Mouse (Mus musculus) heart, embryonic 15.5 days (tissue): ENCODE measurements around the gene Casp8ap2. TPM values are rescaled to one million over a fixed set of nuclear protein-coding genes. Genes with fewer than 3 reads are reported as not detected.

Source experiments
- ATAC-seq: fragments of 200-750 bp; cut with Nextera tagmentation; replicated peaks from 2 replicates; pipeline ENCODE4 v1.8.0; 2017; ENCODE audit warnings: low read depth, moderate TSS enrichment; ENCODE audit not compliant: insufficient number of reproducible peaks, insufficient read depth, low FRiP score
- H3K27ac ChIP-seq: fragments of 300-500 bp; sonication (generic); 2 replicates; pipeline ENCODE4 v1.5.1; 2015; ENCODE audit warnings: mild to moderate bottlenecking, inconsistent platforms
- H3K27me3 ChIP-seq: fragments of 300-500 bp; sonication (generic); 2 replicates; pipeline ENCODE4 v1.6.1; 2015; ENCODE audit warnings: inconsistent platforms
- H3K36me3 ChIP-seq: fragments of 300-500 bp; sonication (generic); 2 replicates; pipeline ENCODE4 v1.6.1; 2015; ENCODE audit warnings: mild to moderate bottlenecking, inconsistent platforms
- H3K4me1 ChIP-seq: fragments of 300-500 bp; sonication (generic); replicated peaks from 2 replicates; pipeline ENCODE4 v1.6.1; 2015; ENCODE audit warnings: inconsistent platforms
- H3K4me2 ChIP-seq: fragments of 300-500 bp; sonication (generic); 2 replicates; pipeline ENCODE4 v1.6.1; 2015; ENCODE audit warnings: inconsistent platforms, mild to moderate bottlenecking, moderate library complexity
- H3K4me3 ChIP-seq: fragments of 300-500 bp; sonication (generic); 2 replicates; pipeline ENCODE4 v1.5.1; 2015; ENCODE audit warnings: mild to moderate bottlenecking, inconsistent platforms
- H3K9ac ChIP-seq: fragments of 300-500 bp; sonication (generic); 2 replicates; pipeline ENCODE4 v1.6.1; 2015; ENCODE audit warnings: mild to moderate bottlenecking, inconsistent platforms
- H3K9me3 ChIP-seq: fragments of 300-500 bp; sonication (generic); replicated peaks from 2 replicates; pipeline ENCODE4 v1.6.1; 2016; ENCODE audit warnings: inconsistent platforms
- WGBS: fragments of 180-500 bp; shearing (Covaris S2); methylation state at CpG from one replicate; pipeline ENCODE4 v1.1.7; 2015; ENCODE audit warnings: mixed read lengths; 5-methylcytosine and 5-hydroxymethylcytosine counted together
- polyA plus RNA-seq: library from polyadenylated mRNA; unstranded; fragments of >200 nt; fragmentation: Nextera tagmentation; extraction: Ambion mirVana; gene quantifications from 2 replicates; pipeline ENCODE4 v1.2.1, GENCODE M21; 2015

The Casp8ap2 gene
- polyA plus RNA-seq, 1 experiment from 2014 or later: 24.7 TPM

GRCm38 (mm10) chr4:32586596-32586995, 28.7 kb upstream of the Casp8ap2 start:
- ATAC-seq: no peak
- no peak overlapping the region for H3K9ac ChIP-seq
- H3K27me3 ChIP-seq: no peaks in the 10 kb centered on the region
- WGBS: 12% methylated on average over 9 of the region's 9 CpGs
- no peaks in the 10 kb centered on the region for H3K4me1 ChIP-seq
- no peaks in the 10 kb centered on the region for H3K9me3 ChIP-seq
- H3K4me2 ChIP-seq: no peak overlapping the region
- no peak overlapping the region for H3K4me3 ChIP-seq
- H3K27ac ChIP-seq: no peak overlapping the region
- H3K36me3 ChIP-seq: no peaks in the 10 kb centered on the region

GRCm38 (mm10) chr4:32587543-32587942, 27.7 kb upstream of the Casp8ap2 start:
- Histone ChIP-seq H3K9me3 (no peaks in the 10 kb centered on the region), H3K36me3 (no peaks in the 10 kb centered on the region), H3K27ac (no peak overlapping the region), H3K4me2 (no peak overlapping the region), H3K27me3 (no peaks in the 10 kb centered on the region), H3K4me1 (no peaks in the 10 kb centered on the region), H3K9ac (no peak overlapping the region), H3K4me3 (no peak overlapping the region)
- ATAC-seq: no peak
- WGBS: 79% methylated on average over 5 of the region's 5 CpGs

GRCm38 (mm10) chr4:32588237-32588636, 27.0 kb upstream of the Casp8ap2 start:
- Histone ChIP-seq H3K9me3 (no peaks in the 10 kb centered on the region), H3K4me1 (no peaks in the 10 kb centered on the region), H3K4me3 (no peak overlapping the region), H3K9ac (no peak overlapping the region), H3K27ac (no peak overlapping the region), H3K27me3 (no peaks in the 10 kb centered on the region), H3K4me2 (no peak overlapping the region), H3K36me3 (no peaks in the 10 kb centered on the region)
- WGBS: 88% methylated on average over 6 of the region's 6 CpGs
- no peak for ATAC-seq

- no peak overlapping the region for H3K9ac ChIP-seq
- no peak overlapping the region for H3K4me3 ChIP-seq
- H3K36me3 ChIP-seq: no peaks in the 10 kb centered on the region
- no peak for ATAC-seq
- H3K27ac ChIP-seq: no peak overlapping the region
- 22% methylated on average over 12 of the region's 12 CpGs for WGBS
- no peaks in the 10 kb centered on the region for H3K27me3 ChIP-seq
- no peaks in the 10 kb centered on the region for H3K9me3 ChIP-seq
- H3K4me1 ChIP-seq: no peaks in the 10 kb centered on the region
- no peak overlapping the region for H3K4me2 ChIP-seq
Observed at GRCm38 (mm10) chr4:32601135-32601534, 14.1 kb upstream of the Casp8ap2 start.

- no peaks in the 10 kb centered on the region for H3K27me3 ChIP-seq
- 50% methylated on average over 3 of the region's 3 CpGs for WGBS
- no peaks in the 10 kb centered on the region for H3K4me1 ChIP-seq
- H3K9ac ChIP-seq: no peak within 1 kb of the TSS
- no peaks in the 10 kb centered on the region for H3K9me3 ChIP-seq
- H3K4me3 ChIP-seq: no peak within 1 kb of the TSS
- no peaks in the 10 kb centered on the region for H3K36me3 ChIP-seq
- H3K4me2 ChIP-seq: no peak within 1 kb of the TSS
- ATAC-seq: no peak
- H3K27ac ChIP-seq: no peak within 1 kb of the TSS
Observed at GRCm38 (mm10) chr4:32602660-32603059, 12.6 kb upstream of the Casp8ap2 start, which contains the start of gene Gja10. TSS of gene Gja10 (minus strand) at chr4:32602760.

GRCm38 (mm10) chr4:32621637-32622036, 6.4 kb downstream of the Casp8ap2 start:
- H3K4me1 ChIP-seq: peaks cover 10% of the 10 kb centered on the region
- no peak overlapping the region for H3K4me2 ChIP-seq
- no peak overlapping the region for H3K4me3 ChIP-seq
- no peak overlapping the region for H3K9ac ChIP-seq
- H3K36me3 ChIP-seq: peaks cover 12% of the 10 kb centered on the region; the same call in 1 of the 2 replicates
- no peaks in the 10 kb centered on the region for H3K9me3 ChIP-seq
- no peaks in the 10 kb centered on the region for H3K27me3 ChIP-seq
- H3K27ac ChIP-seq: no peak overlapping the region
- ATAC-seq: no peak

GRCm38 (mm10) chr4:32651669-32652068, 36.4 kb downstream of the Casp8ap2 start:
- no peak overlapping the region for H3K4me2 ChIP-seq
- H3K27ac ChIP-seq: no peak overlapping the region
- no peak for ATAC-seq
- H3K4me1 ChIP-seq: peaks cover 3% of the 10 kb centered on the region; the same call in 1 of the 2 replicates
- no peak overlapping the region for H3K9ac ChIP-seq
- no peaks in the 10 kb centered on the region for H3K9me3 ChIP-seq
- 78% methylated on average over 5 of the region's 5 CpGs for WGBS
- peaks cover 19% of the 10 kb centered on the region for H3K36me3 ChIP-seq
- H3K4me3 ChIP-seq: no peak overlapping the region
- no peaks in the 10 kb centered on the region for H3K27me3 ChIP-seq

- no peaks in the 10 kb centered on the region for H3K36me3 ChIP-seq
- H3K9me3 ChIP-seq: no peaks in the 10 kb centered on the region
- peak overlapping the region; percentile 78 for H3K9ac ChIP-seq
- peak overlapping the region; percentile 77 for H3K27ac ChIP-seq
- WGBS: 54% methylated on average over 11 of the region's 11 CpGs
- ATAC-seq: no peak
- H3K27me3 ChIP-seq: no peaks in the 10 kb centered on the region
- peak overlapping the region; percentile 74 for H3K4me2 ChIP-seq
- peaks cover 7% of the 10 kb centered on the region for H3K4me1 ChIP-seq
- H3K4me3 ChIP-seq: peak overlapping the region; percentile 100
Observed at GRCm38 (mm10) chr4:32656146-32656904, 41.1 kb downstream of the Casp8ap2 start.

- Histone ChIP-seq H3K4me1 (peaks cover 7% of the 10 kb centered on the region), H3K9me3 (no peaks in the 10 kb centered on the region), H3K36me3 (no peaks in the 10 kb centered on the region), H3K27ac (peak within 1 kb of the TSS; percentile 77), H3K4me2 (peak within 1 kb of the TSS; percentile 74), H3K27me3 (no peaks in the 10 kb centered on the region), H3K9ac (peak within 1 kb of the TSS; percentile 78), H3K4me3 (peak within 1 kb of the TSS; percentile 100)
- WGBS: under 1% methylated on average over 68 of the region's 68 CpGs
- peak; percentile 86 for ATAC-seq
Observed at GRCm38 (mm10) chr4:32656918-32657662, 41.8 kb downstream of the Casp8ap2 start, which contains the start of gene Mdn1. TSS of gene Mdn1 (plus strand) at chr4:32657119.

- 83% methylated on average over 4 of the region's 4 CpGs for WGBS
- Histone ChIP-seq H3K36me3 (peaks cover 51% of the 10 kb centered on the region), H3K9me3 (no peaks in the 10 kb centered on the region), H3K27me3 (no peaks in the 10 kb centered on the region), H3K4me3 (no peak overlapping the region), H3K27ac (no peak overlapping the region), H3K4me1 (no peaks in the 10 kb centered on the region), H3K9ac (no peak overlapping the region), H3K4me2 (no peak overlapping the region)
- ATAC-seq: no peak
Observed at GRCm38 (mm10) chr4:32665843-32666242, 50.6 kb downstream of the Casp8ap2 start.

- Histone ChIP-seq H3K4me2 (no peak overlapping the region), H3K27me3 (no peaks in the 10 kb centered on the region), H3K9me3 (no peaks in the 10 kb centered on the region), H3K9ac (no peak overlapping the region), H3K36me3 (peaks cover 64% of the 10 kb centered on the region), H3K4me3 (no peak overlapping the region), H3K4me1 (no peaks in the 10 kb centered on the region), H3K27ac (no peak overlapping the region)
- no peak for ATAC-seq
- WGBS: 86% methylated on average over 1 of the region's 1 CpGs
Observed at GRCm38 (mm10) chr4:32668291-32668690, 53.0 kb downstream of the Casp8ap2 start.
